Mouse (Mus musculus) layer of hippocampus, postnatal 36 days (tissue): ENCODE measurements around the gene Itpr1. TPM values are rescaled to one million over a fixed set of nuclear protein-coding genes. Genes with fewer than 3 reads are reported as not detected.

Experiments
- DNase-seq, 2 experiments: peaks; one replicate each; pipeline ENCODE4 v3.0.0; 2022
- total RNA-seq, 2 experiments: library from RNA; stranded (reverse); gene quantifications; 2 replicates each; pipeline ENCODE4 v1.2.3; 2021

The Itpr1 gene
- total RNA-seq, 2 experiments from 2014 or later, result 290 to 296 TPM

DNA sequence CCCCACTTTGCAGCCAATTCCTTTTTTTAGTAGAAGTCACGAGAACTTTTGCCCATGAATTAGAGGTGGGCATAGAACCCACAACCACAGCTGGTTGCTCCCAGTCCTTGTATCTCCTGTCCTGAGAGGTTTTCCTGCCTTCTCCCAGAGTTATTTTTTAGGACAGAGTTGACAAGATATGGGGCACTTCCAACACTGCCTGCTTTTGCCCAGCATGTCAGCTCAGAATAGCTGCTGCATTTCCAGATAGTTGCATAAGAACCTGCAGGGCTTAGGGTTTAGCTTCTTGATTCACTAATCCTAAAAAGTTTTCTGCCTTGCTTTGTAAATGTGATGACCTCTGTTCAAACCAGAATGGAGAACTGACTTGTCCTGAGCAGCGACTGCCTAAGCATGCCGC lies 185.1 kb downstream of the Itpr1 start:
- no peak for DNase-seq

DNA sequence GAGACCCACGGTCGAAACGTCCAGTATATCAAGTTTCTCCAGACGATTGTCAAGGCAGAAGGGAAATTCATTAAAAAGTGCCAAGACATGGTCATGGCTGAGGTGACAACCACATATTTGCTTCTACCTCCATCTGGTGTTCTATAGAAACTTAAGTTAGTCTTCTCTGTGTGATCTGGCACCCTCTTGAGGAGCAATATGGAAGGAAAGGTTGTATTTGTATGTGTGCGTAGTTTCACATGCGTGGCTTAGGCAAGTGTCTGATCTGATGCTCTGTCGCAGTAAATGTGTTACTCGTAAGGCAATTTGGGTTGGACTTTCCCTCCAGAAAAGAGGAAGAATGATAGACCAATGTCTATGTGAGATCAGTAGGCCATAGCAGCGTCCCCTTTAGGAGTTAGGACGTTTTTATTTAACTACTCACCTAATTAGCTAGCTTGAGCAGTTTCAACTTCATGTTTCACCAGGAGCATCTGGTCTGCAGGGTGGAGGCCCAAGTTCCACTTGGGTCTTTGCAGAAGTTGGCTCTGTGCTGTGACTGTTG lies 188.6 kb downstream of the Itpr1 start:
- no peak for DNase-seq

DNA sequence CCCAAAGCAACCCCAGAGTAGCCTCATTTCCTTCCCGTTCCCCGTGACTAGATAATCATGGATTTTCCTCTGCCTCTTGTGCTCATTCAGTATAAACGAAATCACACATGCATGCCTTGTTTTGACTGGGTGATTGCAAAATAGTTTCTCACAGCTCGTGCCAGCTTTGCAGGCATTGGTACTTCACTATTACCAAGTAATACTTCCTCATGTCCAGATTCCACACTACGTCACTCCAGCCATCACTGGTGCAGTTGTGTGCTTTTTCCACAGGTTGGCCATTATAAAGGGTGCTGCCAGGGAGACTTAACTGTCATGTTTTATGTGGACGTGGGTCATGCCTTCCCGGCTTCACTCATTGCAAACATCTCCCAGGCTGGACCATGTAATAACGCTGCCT lies 191.8 kb downstream of the Itpr1 start:
- DNase-seq, result no peak

DNA sequence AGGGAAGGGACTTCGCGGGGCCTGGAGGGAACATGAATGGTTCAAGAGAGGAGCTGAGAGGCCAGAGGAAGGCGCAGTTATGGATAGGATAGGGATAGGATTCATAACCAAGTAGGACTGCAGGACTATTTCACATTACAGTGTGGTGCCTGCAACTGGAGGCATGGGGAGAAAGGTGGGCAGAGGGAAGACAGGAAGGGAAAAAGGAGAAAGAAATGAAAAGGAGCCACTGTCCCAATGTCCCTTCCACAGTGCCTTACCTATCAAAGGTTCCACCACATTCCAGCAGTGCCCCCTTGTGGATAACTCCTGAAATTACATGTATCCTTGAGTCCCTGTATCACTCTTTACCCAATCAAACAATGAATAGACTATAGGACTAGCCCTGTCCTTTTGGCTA lies 195.2 kb downstream of the Itpr1 start:
- peak in 1 of 2 experiments; percentile 46 for DNase-seq

DNA sequence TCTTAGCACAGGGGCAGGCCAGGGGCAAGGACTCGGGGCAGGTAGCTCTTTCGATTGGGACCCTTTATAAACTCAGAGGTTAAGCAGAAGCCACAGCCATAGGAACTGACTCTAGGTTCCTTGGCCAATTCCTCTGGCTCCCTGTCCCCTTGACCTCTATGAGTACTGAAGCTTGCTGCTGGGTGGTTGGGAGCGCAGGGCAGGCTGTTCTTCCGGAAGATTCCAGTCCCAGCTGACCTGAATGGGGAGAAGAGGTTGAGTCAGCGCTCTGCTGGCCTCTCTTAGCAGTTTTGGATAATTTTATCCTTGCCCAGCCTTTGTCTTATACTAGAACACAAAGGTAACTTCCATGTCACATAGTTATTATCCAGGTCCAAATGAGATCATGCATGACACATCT lies 195.8 kb downstream of the Itpr1 start:
- no peak for DNase-seq

DNA sequence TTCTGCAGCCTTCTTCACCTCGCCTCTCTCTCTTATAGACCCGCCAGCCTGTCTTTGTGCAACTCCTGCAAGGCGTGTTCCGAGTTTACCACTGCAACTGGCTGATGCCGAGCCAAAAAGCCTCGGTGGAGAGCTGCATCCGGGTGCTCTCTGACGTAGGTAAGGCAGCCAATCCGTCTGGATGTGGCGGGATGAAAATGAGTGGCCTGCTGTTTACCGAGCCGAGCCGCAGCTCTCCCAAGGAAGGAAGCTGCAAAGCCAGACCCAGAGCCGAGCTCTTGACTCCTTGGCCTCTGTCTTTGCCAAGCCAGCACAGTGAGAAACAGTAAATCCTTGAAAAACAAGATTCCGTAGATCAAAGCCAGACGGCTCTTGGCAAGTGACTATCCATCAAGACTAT lies 197.9 kb downstream of the Itpr1 start:
- DNase-seq, result no peak

DNA sequence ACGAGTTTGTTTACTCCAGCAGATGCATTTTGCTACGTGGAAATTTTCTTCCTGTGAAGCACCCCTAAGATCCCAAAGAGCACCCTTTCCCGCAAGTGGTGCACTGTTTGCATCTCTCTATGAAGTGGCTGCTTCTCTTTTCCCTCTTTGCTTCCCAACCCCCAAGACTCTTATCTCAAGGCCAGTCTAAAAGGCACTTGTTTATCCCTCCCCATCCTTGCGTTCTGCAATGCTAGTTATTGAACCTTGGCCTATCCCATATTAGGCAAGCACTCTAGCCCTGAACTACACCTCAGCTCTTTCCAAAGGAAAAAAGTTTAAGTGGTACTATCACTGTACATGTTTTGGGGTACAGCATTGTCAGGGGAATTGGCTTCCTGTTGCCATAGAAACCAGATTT lies 198.3 kb downstream of the Itpr1 start:
- DNase-seq, result no peak

DNA sequence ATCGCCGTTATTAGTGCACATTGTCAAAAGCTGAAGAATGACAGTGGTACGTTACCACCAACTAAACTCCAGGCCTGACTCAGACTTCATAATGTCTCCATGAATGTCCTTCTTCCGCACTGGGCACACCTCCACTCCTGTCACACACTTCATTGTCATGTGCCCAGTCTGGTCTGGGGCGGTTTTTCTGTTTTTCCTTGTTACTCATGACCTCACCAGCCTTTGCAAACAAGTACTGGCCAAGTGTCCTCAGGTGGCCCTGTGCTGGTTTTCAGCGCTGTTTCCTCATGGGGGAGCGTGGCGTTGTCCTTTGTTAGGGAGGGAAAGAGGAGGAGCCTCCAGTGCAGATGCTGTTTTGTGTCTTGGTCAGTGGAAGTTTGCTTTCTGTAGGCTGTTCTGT lies 200.1 kb downstream of the Itpr1 start:
- DNase-seq, result no peak

DNA sequence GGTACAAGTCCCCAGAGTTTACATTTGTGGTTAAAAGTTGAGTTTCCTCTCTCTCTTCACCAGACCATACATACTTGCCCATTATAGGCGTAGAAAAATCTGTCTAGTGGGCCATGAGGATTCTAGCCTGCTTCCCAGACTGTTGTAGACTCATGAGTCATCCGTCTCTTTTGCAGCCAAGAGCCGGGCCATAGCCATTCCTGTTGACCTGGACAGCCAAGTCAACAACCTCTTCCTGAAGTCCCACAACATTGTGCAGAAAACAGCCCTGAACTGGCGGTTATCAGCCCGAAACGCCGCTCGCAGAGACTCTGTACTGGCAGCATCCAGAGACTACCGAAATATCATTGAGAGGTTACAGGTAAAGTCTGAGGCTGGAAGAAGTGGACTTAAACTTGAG lies 200.7 kb downstream of the Itpr1 start:
- DNase-seq, result no peak

DNA sequence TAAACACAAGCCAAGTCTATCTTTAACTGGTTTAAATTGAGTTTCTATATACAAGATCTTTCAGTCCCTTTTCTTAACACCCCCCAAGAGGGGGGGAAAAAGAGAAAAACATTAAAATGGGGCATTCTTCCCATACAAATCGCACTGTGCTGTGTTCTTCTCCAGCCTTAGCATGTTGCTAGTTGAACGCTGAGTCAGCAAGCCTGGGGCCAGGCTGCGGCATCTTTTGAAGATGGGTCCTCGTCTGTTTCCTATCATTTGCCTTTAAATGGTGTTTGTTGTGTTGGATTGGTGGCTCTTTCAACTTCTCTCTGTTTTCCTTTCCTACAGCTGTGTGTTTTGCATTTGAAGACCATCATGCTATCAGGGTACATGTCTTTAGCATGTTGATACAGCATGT lies 203.0 kb downstream of the Itpr1 start:
- no peak for DNase-seq

DNA sequence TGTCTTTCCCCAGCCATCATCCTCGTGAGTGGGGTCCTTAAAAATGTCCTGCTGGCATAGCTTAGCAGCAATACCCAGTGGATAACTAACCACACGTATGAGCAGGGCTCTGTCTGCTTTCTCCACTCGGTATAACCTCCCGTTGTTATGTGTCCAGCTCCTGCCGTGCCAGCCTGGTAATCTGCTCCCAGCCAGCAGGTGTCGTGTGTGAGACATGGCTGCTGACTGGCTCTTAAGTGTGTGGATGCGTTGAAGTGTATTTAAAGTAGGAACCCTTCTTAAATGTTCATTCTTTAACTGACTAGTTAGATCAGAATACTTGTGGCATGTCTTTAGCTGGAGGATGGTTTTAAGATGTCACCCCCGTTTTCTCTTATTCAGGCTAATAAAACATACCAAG lies 204.6 kb downstream of the Itpr1 start:
- peak; percentile 50 to 61 for DNase-seq

DNA sequence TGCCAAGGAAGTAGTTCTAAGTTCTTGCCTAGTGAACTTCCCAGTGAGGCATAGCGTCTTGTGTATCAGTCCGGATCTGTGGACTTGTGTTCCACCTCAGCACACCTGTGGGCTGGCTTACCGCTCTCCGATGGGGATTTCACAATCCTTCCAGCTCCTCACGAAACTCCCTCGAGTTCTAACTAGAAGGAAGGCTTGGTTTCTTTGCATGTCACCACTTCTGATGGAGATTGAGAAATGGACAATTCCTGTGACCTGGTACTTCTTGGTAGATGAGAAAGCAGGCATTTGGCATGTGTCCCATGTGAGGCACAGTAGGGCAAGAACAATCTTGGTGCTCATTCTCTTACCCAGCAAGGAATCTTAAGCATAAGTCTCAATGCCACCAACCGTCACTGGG lies 205.3 kb downstream of the Itpr1 start:
- DNase-seq, result no peak

DNA sequence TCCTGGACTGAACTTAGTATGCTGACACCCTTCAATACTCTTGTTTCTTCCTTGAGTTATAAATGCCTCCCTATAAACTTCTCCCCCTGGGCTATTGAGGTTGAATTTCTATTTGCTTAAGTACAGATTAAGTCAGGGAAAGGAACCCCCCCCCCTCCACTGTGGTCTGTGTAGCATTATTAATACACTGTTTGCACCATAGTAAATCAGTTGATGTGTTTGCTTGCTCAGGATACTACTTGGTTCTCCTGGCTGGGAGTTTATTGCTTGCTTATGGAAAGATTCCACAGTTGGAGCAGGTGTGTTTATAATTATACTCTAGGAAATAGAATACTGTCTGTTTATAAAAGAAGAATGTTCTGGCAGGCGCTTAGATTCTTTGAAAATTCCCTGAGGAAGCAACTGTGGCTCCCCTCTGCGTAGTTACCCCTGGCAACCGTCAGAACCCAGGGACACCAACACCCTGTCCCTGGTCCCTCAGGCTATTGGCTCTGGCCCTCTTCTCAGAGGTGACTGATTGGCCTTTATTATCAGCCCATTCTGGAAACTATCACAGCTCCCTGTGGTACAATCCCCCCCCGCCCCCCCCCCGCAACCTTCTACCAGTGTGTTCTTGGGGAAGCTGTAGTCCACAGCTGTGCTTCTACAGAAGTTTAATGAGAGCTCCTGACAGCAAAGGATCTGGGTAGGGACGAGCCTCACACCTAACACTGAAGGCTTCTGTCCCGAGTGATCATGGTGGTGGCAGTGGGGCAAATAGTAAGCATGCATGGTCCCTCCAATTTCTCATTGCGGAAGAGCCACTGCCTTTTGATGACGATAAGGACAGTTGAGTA lies 212.1 kb downstream of the Itpr1 start:
- no peak for DNase-seq

DNA sequence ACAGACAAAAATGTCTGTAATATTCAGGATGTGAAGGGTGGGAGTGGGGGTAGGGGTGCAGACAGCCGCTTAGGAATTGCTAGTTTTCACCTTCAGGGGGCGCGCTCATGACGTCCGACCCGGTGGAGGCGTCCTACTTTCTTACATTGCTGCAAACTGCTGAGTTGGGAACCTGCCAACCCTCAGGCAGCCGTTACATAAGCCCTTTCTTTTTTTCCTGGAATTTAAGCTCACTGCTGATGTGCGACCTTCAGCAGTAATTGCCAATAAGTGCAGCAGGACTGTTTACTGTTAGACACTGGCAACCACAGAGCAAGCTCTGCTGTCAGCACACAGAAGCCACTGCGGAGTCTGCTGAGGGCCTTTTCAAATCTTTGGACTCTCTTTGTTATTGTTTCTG lies 213.9 kb downstream of the Itpr1 start:
- DNase-seq, result peak; percentile 86 to 87

DNA sequence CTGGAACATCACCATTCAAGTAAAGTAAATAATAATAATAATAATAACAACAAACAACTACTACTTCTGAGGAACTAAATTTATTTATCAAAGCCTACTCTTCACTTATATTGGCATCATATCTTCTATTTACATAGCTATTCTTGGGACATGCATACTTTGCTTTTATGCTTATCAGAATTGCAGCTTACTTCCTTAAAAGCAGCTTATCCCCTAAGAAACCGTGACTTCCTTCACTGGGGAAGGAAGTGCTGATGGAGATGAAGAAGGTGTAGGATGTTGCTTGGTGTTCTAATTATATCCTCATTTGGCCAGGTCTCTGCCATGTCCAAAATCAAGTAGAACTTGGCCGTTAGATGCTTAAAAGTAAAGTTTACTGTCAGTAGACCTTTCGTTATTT lies 215.5 kb downstream of the Itpr1 start:
- no peak for DNase-seq

DNA sequence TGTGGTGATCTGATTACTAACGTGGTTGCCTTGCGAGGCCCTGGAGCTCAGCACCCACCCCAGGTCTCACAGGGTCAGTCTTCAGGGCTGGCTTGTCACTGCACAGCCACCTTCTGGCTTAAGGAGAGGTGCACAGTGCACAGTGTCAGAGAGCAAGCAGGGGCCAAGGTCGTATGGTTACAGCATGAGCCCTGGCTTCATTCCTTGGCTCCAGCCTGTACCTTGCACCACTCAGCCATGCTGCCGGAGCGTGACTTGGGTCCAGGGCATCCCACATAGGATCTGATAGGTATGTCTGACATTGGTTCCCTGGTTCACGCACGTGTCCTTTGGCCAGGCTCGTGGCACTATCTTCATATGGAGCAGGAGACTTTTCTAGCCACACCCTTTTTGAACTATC lies 217.1 kb downstream of the Itpr1 start:
- no peak for DNase-seq

DNA sequence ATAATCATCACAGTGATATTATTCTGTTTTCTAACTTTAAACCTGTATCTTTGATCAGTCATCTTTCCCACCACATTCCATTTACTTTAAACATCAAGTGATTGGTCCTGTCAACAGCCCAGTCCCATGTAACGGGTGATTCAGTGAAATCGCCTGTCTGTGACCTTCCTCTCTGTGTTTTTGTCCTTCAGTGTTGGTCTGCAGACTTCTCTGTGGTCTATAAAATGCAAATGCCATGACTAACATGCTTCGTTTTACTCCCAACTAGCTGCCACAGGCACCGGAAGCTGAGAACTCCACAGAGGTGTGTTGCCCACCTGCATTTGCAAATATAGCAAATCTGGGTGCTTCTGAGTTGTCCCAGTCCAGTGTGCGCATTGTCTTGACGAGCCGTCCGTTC lies 218.3 kb downstream of the Itpr1 start:
- no peak for DNase-seq

DNA sequence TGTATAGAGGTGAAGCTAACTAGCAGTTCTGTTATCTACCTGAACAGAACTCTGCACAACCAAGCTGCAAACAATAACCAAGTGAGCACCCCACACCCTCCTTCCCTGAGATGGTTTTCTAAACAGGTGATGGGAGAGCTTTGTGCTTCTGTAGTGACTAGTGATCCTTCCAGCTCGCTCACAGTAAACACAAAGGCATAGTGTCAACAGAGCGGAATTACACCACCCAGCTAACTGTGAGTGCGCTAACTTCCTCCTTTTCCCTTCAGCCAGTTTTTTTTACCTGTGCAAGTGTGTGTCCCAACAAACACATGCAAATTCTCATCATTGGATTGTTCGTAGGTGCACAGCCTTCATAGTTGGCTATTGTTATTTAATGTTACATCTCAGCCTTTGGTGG lies 219.9 kb downstream of the Itpr1 start:
- no peak for DNase-seq

DNA sequence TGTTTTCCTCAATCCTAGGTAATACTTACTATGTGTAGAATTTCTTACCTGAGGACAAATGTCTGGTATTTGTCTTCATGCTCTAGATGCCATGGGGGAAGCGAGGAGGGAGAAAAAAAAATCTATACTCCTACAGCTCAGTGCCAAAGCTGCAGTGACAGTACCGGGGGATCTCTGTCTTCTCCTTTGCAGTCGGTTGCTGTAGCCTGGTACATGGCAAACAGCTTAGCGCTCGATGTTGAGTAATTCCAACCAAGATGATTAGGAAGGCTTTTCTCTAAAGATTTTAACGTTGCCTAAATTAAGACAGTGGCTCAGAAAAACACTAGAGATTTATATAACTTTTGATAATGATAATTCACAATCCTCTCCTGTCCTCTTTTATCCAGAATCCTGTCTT lies 221.9 kb downstream of the Itpr1 start:
- no peak for DNase-seq

DNA sequence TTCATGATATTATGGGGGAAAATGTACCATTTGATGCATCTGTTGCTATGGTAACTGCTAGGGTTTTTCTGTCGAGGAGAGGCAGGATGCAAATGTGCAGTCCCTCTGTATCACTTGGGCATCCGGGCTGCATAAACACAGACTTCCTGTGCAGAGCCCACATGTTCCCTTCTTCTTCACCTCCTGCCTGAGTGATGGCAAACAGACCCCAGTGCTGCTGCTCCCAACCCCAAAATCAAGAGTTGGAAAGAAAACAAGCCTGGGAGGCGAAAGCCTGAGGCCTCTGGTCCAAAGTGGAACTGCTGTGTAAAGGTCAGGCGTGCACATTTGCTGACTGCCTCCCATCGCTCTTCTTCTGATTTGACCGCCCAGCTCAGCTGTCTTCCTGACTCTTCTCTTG lies 222.6 kb downstream of the Itpr1 start:
- DNase-seq, result peak in 1 of 2 experiments; percentile 52

DNA sequence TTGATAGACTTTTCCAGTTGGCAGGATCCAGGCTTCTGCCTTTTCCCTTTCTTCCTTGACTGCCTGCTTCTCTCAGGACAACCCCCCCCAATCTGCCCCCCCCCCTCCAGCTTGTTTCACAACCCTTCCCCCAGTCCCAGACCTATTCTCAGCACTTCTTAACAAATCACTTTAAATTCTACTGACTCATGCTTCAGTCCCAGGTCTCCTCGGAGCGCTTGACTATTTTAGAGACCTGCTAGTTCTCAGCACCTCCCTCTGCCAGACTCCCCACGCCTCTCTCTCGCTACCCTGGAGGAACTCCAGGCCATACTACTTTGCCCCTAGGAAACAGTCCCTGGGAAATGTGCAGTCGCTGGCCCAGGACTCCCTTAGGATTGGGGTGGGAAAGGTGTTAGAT lies 223.7 kb downstream of the Itpr1 start:
- no peak for DNase-seq

DNA sequence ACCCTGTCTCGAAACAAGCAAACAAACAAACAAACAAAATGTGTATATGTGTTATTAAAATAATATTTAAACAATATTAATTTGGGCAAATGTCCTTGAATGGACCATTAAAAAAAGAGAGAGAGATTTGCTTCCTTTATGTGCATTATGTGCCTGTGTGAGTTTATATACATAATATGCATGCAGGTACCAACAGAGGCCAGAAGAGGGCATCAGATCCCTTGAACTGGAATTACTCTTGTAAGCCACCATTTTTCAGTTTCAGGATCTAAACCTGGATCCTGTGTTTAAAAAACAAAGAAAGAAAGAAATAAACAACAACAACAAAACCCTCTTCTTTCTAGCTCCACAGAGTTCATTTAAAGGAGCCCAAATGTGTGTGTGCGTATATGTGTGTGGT lies 228.4 kb downstream of the Itpr1 start:
- DNase-seq, result no peak

DNA sequence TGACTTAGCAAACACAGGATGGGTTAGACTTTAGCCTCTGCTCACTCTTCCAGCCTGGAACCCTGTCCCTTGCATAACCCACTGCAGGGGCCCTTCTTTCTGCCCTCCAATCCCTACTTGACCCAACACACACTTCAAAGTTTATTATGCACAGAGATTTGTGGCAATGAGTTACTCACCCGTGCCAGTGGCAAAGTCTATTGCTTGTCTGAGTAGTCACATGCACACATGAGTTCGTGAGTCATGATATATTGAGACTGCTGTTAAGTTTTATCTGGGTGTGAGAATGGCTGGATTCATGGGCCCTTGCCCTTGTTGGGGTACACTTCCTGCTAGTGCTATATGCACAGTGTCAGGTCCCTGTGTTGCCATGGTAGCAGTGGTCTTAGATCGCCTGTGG lies 229.4 kb downstream of the Itpr1 start:
- no peak for DNase-seq

DNA sequence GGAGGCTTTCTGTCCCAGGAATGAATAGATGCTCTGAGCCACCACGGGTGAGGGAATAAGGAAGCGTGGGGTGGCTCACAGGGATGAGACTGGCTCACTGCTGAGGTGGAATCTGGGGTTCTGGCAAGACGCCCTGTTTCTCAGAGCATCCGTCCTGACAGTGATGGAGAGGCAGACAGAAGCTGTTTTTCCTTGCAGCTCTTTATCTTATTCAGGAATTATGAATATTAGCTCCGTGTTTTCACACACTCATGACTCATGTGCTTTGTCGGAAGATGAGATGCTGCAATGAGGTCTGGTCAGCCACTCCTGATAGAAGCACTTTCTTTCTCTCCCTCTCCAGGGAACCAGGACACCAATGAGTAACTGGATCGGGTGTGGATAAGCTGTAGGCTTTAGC lies 231.5 kb downstream of the Itpr1 start:
- DNase-seq, result peak; percentile 74 to 78

DNA sequence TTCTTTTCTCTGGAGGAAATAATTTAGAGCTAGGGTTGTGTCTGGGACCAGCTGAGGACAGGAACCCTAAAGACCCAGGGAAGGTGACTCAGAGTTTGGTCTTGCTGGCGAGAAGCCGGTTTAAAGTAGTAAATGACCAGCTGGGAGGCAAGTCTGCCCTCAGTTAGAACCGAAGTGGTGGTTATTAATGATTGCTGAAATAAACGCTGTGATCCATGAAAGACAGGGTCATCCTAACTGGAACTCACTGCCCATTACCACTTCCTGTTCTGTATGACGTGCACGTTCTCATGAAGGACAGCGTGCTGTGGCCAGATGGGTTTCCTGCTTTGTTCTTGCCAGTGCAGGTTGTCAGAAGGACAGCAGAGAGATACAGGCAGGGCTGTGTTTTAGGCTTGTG lies 232.1 kb downstream of the Itpr1 start:
- no peak for DNase-seq
